Mouse (Mus musculus): Measurements from ENCODE around the gene Map7.

Map7 gene

DNA sequence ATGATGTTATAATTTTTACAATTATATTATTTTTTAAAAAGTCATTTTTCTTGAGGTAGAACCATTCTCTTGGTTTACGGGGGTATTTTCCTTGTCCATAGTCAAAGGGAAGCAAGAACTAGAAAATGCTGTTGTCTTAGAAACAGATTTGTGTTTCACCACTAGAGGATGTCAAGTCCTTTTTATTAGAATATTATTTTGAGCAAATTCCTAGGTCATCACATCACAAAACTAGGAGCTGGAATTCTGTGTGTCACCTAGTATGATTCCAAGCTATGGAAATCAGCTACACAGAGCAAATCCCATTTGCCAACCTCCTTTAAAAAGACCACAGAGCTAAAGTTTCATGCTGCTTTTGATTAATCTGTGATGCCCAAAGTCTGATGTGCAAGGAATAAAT lies 3.9 kb downstream of the Map7 start:
- DNase-seq (ENCODE audit: low spot score in 2 of 2) = no peak

DNA sequence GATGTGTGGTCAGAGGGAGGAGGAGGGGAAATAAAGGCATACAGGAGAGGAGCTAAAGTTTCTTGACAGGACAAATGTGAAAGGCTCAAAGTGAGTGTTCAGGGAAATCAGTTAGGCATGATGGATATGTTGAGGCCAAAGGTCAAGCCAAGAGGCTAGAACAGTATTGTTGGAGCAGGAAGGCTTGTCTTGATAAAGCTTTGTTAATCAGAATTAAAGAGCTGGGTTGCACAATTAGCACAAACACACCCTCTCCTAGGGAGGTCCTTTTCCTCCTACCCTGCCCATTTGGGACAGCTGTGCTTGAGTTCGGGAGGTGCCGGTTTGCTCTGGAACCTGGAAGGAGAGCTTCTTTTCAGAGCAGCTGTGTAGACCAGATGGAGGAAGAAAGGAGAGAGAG lies 5.2 kb downstream of the Map7 start:
- DNase-seq (ENCODE audit: low spot score in 2 of 2) = no peak

DNA sequence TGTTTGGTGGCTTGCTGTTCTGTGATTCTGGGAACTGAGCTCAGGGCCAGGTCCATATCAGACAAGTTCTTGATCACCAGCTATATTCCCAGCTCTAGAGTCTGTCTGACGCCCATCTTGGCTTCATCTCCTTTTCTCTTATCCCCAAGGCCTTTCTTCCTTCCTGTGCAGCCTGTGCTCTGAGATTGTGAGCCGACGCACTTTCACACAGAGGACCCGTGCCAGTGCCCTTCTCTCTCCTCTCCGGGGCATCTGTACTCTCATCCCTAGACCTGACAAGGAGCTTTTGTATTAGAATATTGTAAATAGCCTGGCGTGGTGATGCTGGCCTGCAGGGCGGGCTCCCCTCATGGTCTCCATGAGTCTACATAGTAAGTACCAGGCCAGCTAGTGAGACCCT lies 7.1 kb downstream of the Map7 start:
- DNase-seq (ENCODE audit: low spot score in 2 of 2) = no peak

- DNase-seq (ENCODE audit: low spot score in 2 of 2) = no peak
Observed at GRCm38 (mm10) chr10:20157021-20157726, 8.9 kb downstream of the Map7 start.

GRCm38 (mm10) chr10:20158756-20159155 lies 10.5 kb downstream of the Map7 start:
- no peak for DNase-seq (ENCODE audit: low spot score in 2 of 2)

DNA sequence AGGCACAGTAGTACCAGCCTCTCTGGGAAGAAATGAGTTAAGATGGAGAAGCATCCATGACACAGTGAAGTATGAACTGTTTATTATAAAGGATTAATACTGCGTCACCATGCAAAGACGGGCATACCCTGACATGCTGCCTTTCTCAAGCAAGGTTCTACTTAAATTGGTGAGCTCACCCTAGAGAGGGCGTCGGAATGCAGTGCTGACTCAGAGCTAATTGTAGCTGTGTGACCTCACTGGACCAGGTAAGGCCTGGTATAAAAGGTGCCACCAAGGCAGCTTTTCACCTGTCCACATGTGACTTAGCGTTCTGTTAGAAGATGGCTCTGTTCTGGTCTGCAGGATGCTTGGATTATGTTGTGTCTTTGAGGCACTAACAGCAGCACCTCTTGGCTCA lies 11.0 kb downstream of the Map7 start:
- no peak for DNase-seq (ENCODE audit: low spot score in 2 of 2)

DNA sequence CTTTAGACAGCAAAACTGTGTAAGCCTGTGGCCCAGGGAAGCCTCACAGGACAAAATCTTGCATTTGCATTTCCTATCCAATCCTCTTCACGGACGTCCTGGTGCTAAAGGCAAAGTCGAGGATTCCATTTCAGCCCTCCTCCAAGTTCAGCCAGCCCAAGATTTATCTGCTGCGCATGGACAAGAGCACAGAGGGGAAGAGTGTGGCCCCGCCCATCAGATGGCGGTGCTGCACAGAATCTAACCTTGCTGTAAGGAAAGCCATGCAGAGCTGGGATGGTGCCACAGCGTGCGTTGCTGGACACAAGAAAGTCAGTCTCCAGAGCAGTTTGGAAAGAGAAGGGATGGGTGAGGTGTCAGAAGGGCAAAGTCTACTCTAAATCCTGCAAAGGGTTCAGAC lies 12.6 kb downstream of the Map7 start:
- DNase-seq (ENCODE audit: low spot score in 2 of 2) = no peak

- DNase-seq (ENCODE audit: low spot score in 2 of 2) = no peak
Observed at GRCm38 (mm10) chr10:20164810-20165209, 16.5 kb downstream of the Map7 start.

- DNase-seq (ENCODE audit: low spot score in 2 of 2) = no peak
Observed at GRCm38 (mm10) chr10:20166797-20167196, 18.5 kb downstream of the Map7 start.

DNA sequence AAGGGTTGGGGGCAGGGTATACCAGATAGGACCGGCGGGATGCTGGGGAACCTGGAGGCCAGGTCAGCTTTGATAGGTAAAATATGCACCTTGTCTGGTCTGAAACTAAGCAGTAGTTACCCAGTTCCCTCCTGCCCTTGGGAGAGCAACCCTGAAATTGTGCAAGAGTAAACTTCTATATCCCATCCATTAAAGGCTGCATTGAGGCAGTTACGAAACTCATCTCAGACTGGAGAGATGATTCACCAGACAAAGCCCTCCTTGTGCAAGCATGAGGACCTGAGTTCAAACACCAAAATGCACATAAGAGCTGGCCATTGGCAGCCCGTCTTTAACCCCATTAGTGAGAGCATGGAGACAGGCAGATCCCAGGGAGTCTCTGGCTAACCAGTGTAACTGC lies 19.2 kb downstream of the Map7 start:
- DNase-seq (ENCODE audit: low spot score in 2 of 2) = no peak

- no peak for DNase-seq (ENCODE audit: low spot score in 2 of 2)
Observed at GRCm38 (mm10) chr10:20169182-20169674, 21.0 kb downstream of the Map7 start.

- peak in 1 of 2 experiments; percentile 43 for DNase-seq (ENCODE audit: low spot score in 2 of 2)
Observed at GRCm38 (mm10) chr10:20169927-20170604, 21.8 kb downstream of the Map7 start.

- peak in 1 of 2 experiments; percentile 59 for DNase-seq (ENCODE audit: low spot score in 2 of 2)
Observed at GRCm38 (mm10) chr10:20170605-20171088, 22.4 kb downstream of the Map7 start.

DNA sequence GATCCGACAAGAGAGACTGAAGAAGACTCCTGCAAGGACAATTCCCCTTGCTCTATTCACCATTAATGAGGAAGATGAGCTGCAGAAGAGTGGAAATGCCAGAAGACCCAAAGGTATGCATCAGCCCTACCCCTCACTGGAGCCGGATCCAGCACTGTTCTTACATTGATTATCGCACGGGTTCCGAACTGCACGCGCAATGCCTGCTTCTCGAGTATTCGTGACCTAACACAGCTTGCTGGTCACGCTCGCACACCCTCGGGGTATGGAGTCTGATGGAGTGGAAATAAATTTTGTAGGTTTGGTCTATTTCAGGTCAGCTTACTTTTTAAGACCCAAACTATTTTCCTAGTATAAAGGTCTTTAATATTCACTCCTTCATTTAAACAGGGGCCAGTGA lies 22.9 kb downstream of the Map7 start:
- DNase-seq (ENCODE audit: low spot score in 2 of 2) = no peak

DNA sequence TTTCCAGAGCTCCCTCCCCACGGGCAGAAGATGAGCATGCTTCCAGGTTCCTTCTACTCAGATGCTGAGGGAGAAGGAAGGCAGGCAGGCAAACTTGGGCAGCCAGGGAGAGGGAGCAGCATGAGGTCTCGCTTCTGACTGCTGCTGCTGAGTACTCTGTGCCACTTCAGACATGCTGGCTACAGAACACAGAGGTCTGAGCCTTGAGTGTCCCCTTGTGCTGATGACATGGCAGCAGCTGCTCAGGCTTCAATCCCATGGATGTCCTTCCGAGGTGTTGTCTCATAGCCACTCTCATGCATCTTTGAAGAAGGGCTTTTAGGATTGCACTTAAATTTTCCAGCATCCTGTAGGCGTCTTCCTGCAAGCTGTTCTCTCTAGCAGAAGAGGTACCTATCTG lies 23.5 kb downstream of the Map7 start:
- DNase-seq (ENCODE audit: low spot score in 2 of 2) = no peak

DNA sequence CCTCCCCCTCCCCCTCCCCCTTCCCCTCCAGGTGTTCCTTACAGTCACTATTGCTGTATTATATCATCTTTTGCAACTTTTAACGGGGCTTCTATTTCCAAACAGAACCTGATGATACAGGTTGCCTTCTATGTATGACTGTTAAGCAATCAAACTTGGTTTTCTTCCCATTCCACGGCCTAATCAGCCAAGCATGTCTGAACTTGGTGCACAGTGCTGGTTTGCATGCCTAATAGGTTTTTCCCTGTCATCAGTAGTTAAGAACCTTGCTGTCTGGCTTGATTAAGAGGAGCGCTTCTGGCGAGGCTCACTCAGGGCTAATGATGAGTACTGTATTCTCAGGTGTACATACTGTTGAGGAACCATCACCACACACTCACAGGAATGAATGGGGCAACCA lies 25.5 kb downstream of the Map7 start:
- no peak for DNase-seq (ENCODE audit: low spot score in 2 of 2)

DNA sequence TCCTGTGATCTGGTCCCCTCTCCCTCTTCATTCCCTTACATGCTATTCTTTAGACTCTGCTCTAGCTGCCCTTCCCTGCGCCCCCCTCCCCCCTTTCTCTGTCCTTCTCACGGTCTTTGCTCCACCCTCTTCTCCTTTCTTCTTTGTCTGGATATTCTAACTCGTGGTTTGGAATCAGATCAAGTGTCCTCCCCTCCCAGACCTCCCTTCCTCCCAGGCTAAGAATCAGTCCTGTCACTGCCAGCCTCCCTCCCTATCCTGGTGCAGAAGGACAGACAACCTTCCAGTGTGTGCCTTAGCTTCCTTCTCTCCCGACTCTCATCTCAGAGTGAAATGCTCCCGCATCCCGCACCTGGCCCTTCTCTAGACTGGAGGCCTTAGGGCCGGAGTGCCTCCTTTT lies 27.8 kb downstream of the Map7 start:
- no peak for DNase-seq (ENCODE audit: low spot score in 2 of 2)

DNA sequence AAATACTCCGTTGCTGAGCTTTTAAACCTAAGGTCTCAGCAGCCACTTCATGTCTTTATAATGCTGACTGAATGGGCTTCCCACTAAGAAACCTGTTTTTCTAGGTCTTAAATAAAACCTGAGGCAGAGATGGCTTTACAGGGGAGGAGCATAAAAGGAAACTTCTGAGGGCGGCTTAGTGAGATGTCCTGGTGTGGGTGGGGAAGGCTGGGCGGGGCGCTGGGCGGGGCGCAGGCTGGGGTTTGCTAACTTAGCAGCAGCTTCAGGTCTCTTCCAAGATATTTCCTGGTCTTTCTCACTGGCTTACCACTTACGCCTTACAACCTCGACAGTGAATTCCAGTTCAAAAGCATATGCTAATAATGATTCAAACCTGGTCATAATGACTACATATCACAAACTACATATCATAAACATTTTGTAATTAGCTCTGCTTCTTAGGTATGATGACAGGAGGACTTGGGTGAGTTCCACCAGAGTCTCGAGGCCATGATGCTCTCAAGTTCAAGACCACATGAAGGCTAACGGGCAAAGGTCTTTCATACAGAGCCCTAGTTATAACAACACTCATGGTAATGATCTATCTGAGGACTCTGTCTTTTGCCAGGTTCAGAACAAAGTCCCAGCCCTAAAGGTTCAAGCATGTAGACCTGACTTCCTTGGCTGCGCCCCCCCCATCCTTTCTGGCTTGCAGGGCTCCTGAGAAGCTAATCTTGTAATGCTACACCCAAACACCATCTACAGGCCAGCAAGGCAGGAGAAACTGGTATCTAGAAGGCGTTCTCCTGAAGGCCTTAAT lies 30.7 kb downstream of the Map7 start:
- no peak for DNase-seq (ENCODE audit: low spot score in 2 of 2)

- no peak for DNase-seq (ENCODE audit: low spot score in 2 of 2)
Observed at GRCm38 (mm10) chr10:20181198-20181597, 32.9 kb downstream of the Map7 start.

- DNase-seq (ENCODE audit: low spot score in 2 of 2) = no peak
Observed at GRCm38 (mm10) chr10:20181680-20182399, 33.6 kb downstream of the Map7 start.

- DNase-seq (ENCODE audit: low spot score in 2 of 2) = no peak
Observed at GRCm38 (mm10) chr10:20184326-20184725, 36.1 kb downstream of the Map7 start.

- DNase-seq (ENCODE audit: low spot score in 2 of 2) = no peak
Observed at GRCm38 (mm10) chr10:20185264-20185663, 37.0 kb downstream of the Map7 start.

All from urinary bladder, postnatal 36 days (tissue).